Mouse (Mus musculus) MEL (cell line): ENCODE data around the gene Fbxo10. TPM values are rescaled to one million over a fixed set of nuclear protein-coding genes. Genes with fewer than 3 reads are reported as not detected.

Experiments
- DNase-seq: peaks from one replicate; pipeline ENCODE4 v3.0.0; 2011; ENCODE audit warnings: low read depth, low spot score
- H3K27ac ChIP-seq: 2 replicates; pipeline ENCODE4 v1.5.1; 2012; ENCODE audit warnings: low read depth, mild to moderate bottlenecking, control low read depth, low read length, moderate library complexity; ENCODE audit not compliant: control insufficient read depth
- H3K27me3 ChIP-seq, 2 experiments: fragments of 150-350 bp in 1 of 2; sonication (generic) in 1 of 2; 2 replicates each; pipeline ENCODE4 v1.6.1; 2012; ENCODE audit warnings: low read length in 2 of 2, mild to moderate bottlenecking in 2 of 2, improper control_type of control experiment in 1 of 2, moderate library complexity in 1 of 2; ENCODE audit not compliant: insufficient read depth in 2 of 2, control insufficient read depth in 1 of 2
- H3K36me3 ChIP-seq, 2 experiments: 2 replicates each; pipeline ENCODE4 v1.6.1; 2012 to 2014; ENCODE audit warnings: low read length in 2 of 2, improper control_type of control experiment in 1 of 2, inconsistent platforms in 1 of 2, mild to moderate bottlenecking in 1 of 2; ENCODE audit not compliant: insufficient read depth in 2 of 2, control insufficient read depth in 1 of 2
- H3K4me1 ChIP-seq, 2 experiments: fragments of 150-350 bp in 1 of 2; sonication (generic) in 1 of 2; 2 replicates each; pipeline ENCODE4 v1.6.1; 2012; ENCODE audit warnings: low read length in 2 of 2, improper control_type of control experiment in 1 of 2, mild to moderate bottlenecking in 1 of 2; ENCODE audit not compliant: insufficient read depth in 2 of 2, control insufficient read depth in 1 of 2
- H3K4me3 ChIP-seq, 2 experiments: fragments of 150-350 bp in 1 of 2; sonication (generic) in 1 of 2; 2 replicates each; pipeline ENCODE4 v1.5.1; 2012; ENCODE audit warnings: low read depth in 2 of 2, low read length in 2 of 2, mild to moderate bottlenecking in 2 of 2, moderate library complexity in 2 of 2, control low read depth in 1 of 2, improper control_type of control experiment in 1 of 2; ENCODE audit not compliant: control insufficient read depth in 1 of 2, insufficient read depth in 1 of 2
- H3K79me2 ChIP-seq: 2 replicates; pipeline ENCODE4 v1.6.1; 2012; ENCODE audit warnings: mild to moderate bottlenecking, low read length, moderate library complexity; ENCODE audit not compliant: control insufficient read depth, poor library complexity, insufficient read depth
- H3K9ac ChIP-seq: 2 replicates; pipeline ENCODE4 v1.6.1; 2012; ENCODE audit warnings: low read depth, mild to moderate bottlenecking, control low read depth, low read length, moderate library complexity; ENCODE audit not compliant: control insufficient read depth, poor library complexity, severe bottlenecking
- H3K9me3 ChIP-seq: fragments of 150-350 bp; sonication (generic); replicated peaks from 2 replicates; pipeline ENCODE4 v1.6.1; 2012; ENCODE audit warnings: mild to moderate bottlenecking, low read length, improper control_type of control experiment, moderate library complexity; ENCODE audit not compliant: insufficient read depth
- BHLHE40 ChIP-seq: IDR thresholded peaks from 2 replicates; pipeline ENCODE4 v1.6.1; 2012; ENCODE audit warnings: low read depth, mild to moderate bottlenecking, inconsistent platforms, low read length, improper control_type of control experiment, borderline replicate concordance
- CHD1 ChIP-seq: IDR thresholded peaks from 2 replicates; pipeline ENCODE4 v1.6.1; 2012; ENCODE audit warnings: low read depth, mild to moderate bottlenecking, inconsistent platforms, low read length, improper control_type of control experiment
- CHD2 ChIP-seq: IDR thresholded peaks from 2 replicates; pipeline ENCODE4 v1.6.1; 2011; ENCODE audit warnings: low read length, improper control_type of control experiment
- CTCF ChIP-seq, 3 experiments: IDR thresholded peaks in 2 of 3; conservative IDR thresholded peaks in 1 of 3; 2 replicates each; pipeline ENCODE4 v1.5.1; 2011 to 2012; ENCODE audit warnings: low read length in 3 of 3, low read depth in 2 of 3, mild to moderate bottlenecking in 2 of 3, improper control_type of control experiment in 1 of 3, inconsistent platforms in 1 of 3, mixed read lengths in 1 of 3, moderate library complexity in 1 of 3; ENCODE audit not compliant: control insufficient read depth in 1 of 3, insufficient read depth in 1 of 3, poor library complexity in 1 of 3, severe bottlenecking in 1 of 3
- E2F4 ChIP-seq: IDR thresholded peaks from 2 replicates; pipeline ENCODE4 v1.6.1; 2011; ENCODE audit warnings: low read depth, low read length, improper control_type of control experiment, borderline replicate concordance
- EP300 ChIP-seq, 2 experiments: IDR thresholded peaks; 2 replicates each; pipeline ENCODE4 v1.6.1; 2011; ENCODE audit warnings: improper control_type of control experiment in 2 of 2, low read length in 2 of 2, low read depth in 1 of 2, mild to moderate bottlenecking in 1 of 2
- GABPA ChIP-seq: IDR thresholded peaks from 2 replicates; pipeline ENCODE4 v1.6.1; 2012; ENCODE audit warnings: low read depth, mild to moderate bottlenecking, inconsistent platforms, low read length, improper control_type of control experiment, moderate library complexity
- GATA1 ChIP-seq: IDR thresholded peaks from 2 replicates; pipeline ENCODE4 v1.6.1; 2011; ENCODE audit warnings: low read depth, low read length, improper control_type of control experiment
- KAT2A ChIP-seq: conservative IDR thresholded peaks from 2 replicates; pipeline ENCODE4 v1.6.1; 2012; ENCODE audit warnings: low read depth, low read length, improper control_type of control experiment, inconsistent platforms
- MAFK ChIP-seq: IDR thresholded peaks from 2 replicates; pipeline ENCODE4 v1.6.1; 2011; ENCODE audit warnings: low read depth, mild to moderate bottlenecking, low read length, improper control_type of control experiment, borderline replicate concordance
- MYB ChIP-seq: IDR thresholded peaks from 2 replicates; pipeline ENCODE4 v1.6.1; 2011; ENCODE audit warnings: mild to moderate bottlenecking, low read depth, low read length, improper control_type of control experiment
- MYC ChIP-seq: IDR thresholded peaks from 2 replicates; pipeline ENCODE4 v1.6.1; 2011; ENCODE audit warnings: low read depth, mild to moderate bottlenecking, low read length, improper control_type of control experiment, moderate library complexity
- NELFE ChIP-seq: IDR thresholded peaks from 2 replicates; pipeline ENCODE4 v1.6.1; 2011; ENCODE audit warnings: low read depth, low read length, improper control_type of control experiment
- NRF1 ChIP-seq: IDR thresholded peaks from 2 replicates; pipeline ENCODE4 v1.6.1; 2014; ENCODE audit warnings: low read depth, mild to moderate bottlenecking, inconsistent platforms, low read length, improper control_type of control experiment, moderate library complexity; ENCODE audit not compliant: poor library complexity, insufficient read depth, severe bottlenecking
- POLR2AphosphoS2 ChIP-seq: IDR thresholded peaks from 2 replicates; pipeline ENCODE4 v1.6.1; 2011; ENCODE audit warnings: low read length, improper control_type of control experiment
- RAD21 ChIP-seq: IDR thresholded peaks from 2 replicates; pipeline ENCODE4 v1.6.1; 2011; ENCODE audit warnings: mild to moderate bottlenecking, low read depth, low read length, improper control_type of control experiment
- RCOR1 ChIP-seq: IDR thresholded peaks from 2 replicates; pipeline ENCODE4 v1.6.1; 2012; ENCODE audit warnings: low read depth, mild to moderate bottlenecking, inconsistent platforms, low read length, improper control_type of control experiment
- SIN3A ChIP-seq: IDR thresholded peaks from 2 replicates; pipeline ENCODE4 v1.6.1; 2012; ENCODE audit warnings: low read length, improper control_type of control experiment, inconsistent platforms
- SMC3 ChIP-seq: IDR thresholded peaks from 2 replicates; pipeline ENCODE4 v1.6.1; 2011; ENCODE audit warnings: low read depth, low read length, improper control_type of control experiment
- TAL1 ChIP-seq: IDR thresholded peaks from 2 replicates; pipeline ENCODE4 v1.6.1; 2012; ENCODE audit warnings: mild to moderate bottlenecking, inconsistent platforms, low read length, moderate library complexity, mixed read lengths
- TBP ChIP-seq: IDR thresholded peaks from 2 replicates; pipeline ENCODE4 v1.8.0; 2011; ENCODE audit warnings: low read depth, low read length, improper control_type of control experiment
- TCF12 ChIP-seq: IDR thresholded peaks from 2 replicates; pipeline ENCODE4 v1.6.1; 2014; ENCODE audit warnings: low read depth, mild to moderate bottlenecking, inconsistent platforms, low read length, improper control_type of control experiment, moderate library complexity
- UBTF ChIP-seq: IDR thresholded peaks from 2 replicates; pipeline ENCODE4 v1.6.1; 2012; ENCODE audit warnings: low read depth, mild to moderate bottlenecking, inconsistent platforms, low read length, improper control_type of control experiment, moderate library complexity, borderline replicate concordance; ENCODE audit not compliant: insufficient read depth
- ZC3H11A ChIP-seq: IDR thresholded peaks from 2 replicates; pipeline ENCODE4 v1.6.1; 2012; ENCODE audit warnings: low read depth, mild to moderate bottlenecking, inconsistent platforms, low read length, improper control_type of control experiment
- ZNF384 ChIP-seq: IDR thresholded peaks from 2 replicates; pipeline ENCODE4 v1.6.1; 2012; ENCODE audit warnings: low read depth, mild to moderate bottlenecking, inconsistent platforms, low read length, improper control_type of control experiment
- polyA plus RNA-seq, 2 experiments: library from polyadenylated mRNA; stranded (reverse) in 1 of 2; unstranded in 1 of 2; fragments of >175 nt in 1 of 2; fragments of >200 nt in 1 of 2; gene quantifications; 2 replicates each; pipeline versions ENCODE4 v1.2.1 to v1.2.4; 2012; ENCODE audit warnings: low replicate concordance in 2 of 2, low read depth in 1 of 2; ENCODE audit not compliant: insufficient read length in 2 of 2, insufficient read depth in 1 of 2, missing spikeins in 1 of 2
- total RNA-seq: library from RNA; depleted of rRNA; stranded (reverse); fragments of 300-350 nt; gene quantifications from 2 replicates; pipeline ENCODE4 v1.2.3, GENCODE M21; 2012

The Fbxo10 gene
- total and polyA plus RNA-seq, 3 experiments = 2.2 to 6.5 TPM; not detected in 1

DNA sequence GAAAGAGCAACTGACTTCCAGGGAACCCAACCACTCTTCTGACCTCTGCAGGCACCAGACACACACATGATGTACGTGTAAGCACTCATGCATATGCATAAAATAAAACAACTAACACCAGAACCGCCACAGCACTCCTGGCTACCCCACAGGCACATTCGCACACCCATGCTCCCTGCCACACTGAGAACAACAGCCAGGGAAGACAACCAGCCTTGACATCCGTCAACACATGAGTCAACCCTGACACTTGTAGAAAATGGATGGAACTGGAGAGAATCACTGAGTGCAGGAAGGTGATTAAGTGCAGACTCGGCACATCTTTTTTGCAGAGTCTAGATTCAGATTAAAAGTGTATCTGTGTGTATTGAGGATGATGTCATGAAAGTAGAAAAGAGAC, 47.8 kb downstream of the Fbxo10 start:
- H3K36me3 ChIP-seq = peaks cover 0 to 2% of the 10 kb centered on the region in 2 experiments; a peak in 2 of 4 replicates
- TF ChIP-seq BHLHE40 = no peak
- no peak for TF ChIP-seq CHD2
- TF ChIP-seq POLR2AphosphoS2 = no peak
- no peak for TF ChIP-seq CTCF (IDR thresholded peaks at IDR 0.05 in 2 of 3, conservative IDR thresholded peaks at IDR 0.05 in 1 of 3; ENCODE audit: control insufficient read depth in 1 of 3, insufficient read depth in 1 of 3, low read depth in 2 of 3, low read length in 3 of 3, poor library complexity in 1 of 3, severe bottlenecking in 1 of 3)
- no peak for TF ChIP-seq RCOR1
- TF ChIP-seq RAD21 = no peak
- no peak for TF ChIP-seq TBP
- no peak for TF ChIP-seq SIN3A
- TF ChIP-seq UBTF = no peak
- TF ChIP-seq GABPA = no peak
- no peak for TF ChIP-seq EP300 (IDR thresholded peaks at IDR 0.05; ENCODE audit: low read depth in 1 of 2, low read length in 2 of 2)
- no peak for TF ChIP-seq NRF1
- no peak for TF ChIP-seq GATA1
- no peak for TF ChIP-seq NELFE
- TF ChIP-seq E2F4 = no peak
- no peak for TF ChIP-seq ZNF384
- H3K27ac ChIP-seq = no peak overlapping the region
- no peaks in the 10 kb centered on the region for H3K79me2 ChIP-seq
- DNase-seq = no peak
- no peak overlapping the region for H3K9ac ChIP-seq
- no peaks in the 10 kb centered on the region for H3K27me3 ChIP-seq
- H3K4me3 ChIP-seq = no peak overlapping the region
- peaks cover 0 to 9% of the 10 kb centered on the region in 2 experiments; a peak in 2 of 4 replicates for H3K4me1 ChIP-seq
- no peaks in the 10 kb centered on the region for H3K9me3 ChIP-seq

DNA sequence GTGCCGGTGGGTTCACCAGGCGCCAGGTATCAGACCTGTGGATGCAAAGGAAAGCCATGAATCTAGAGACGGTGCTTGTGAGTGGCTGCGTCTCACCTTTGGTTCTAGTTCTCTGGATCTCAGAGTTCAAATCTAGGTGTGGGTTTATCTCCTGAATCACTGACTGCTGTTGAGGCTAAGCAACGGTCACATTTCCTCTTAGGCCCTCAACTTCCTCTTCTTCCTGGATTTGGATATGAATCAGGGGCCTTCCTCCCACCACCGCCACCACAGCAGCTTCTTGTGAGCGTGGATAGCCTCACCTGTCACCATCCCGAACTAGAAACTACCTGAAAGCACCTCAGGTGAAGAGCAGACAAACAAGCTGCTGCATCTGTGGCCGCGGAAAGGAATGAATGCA, 48.4 kb downstream of the Fbxo10 start:
- TF ChIP-seq NRF1 (no peak), EP300 (IDR thresholded peaks at IDR 0.05; ENCODE audit: low read depth in 1 of 2, low read length in 2 of 2) (peak; percentile 57), TBP (no peak), MYB (peak; percentile 66), CHD1 (no peak), SMC3 (no peak), TAL1 (no peak), MYC (no peak), TCF12 (no peak), CHD2 (no peak), ZC3H11A (no peak), GATA1 (peak; percentile 30; the same call in 1 of the 2 replicates), POLR2AphosphoS2 (no peak), MAFK (no peak), KAT2A (no peak), RCOR1 (peak; percentile 92)
- DNase-seq = peak; percentile 44
- Histone ChIP-seq H3K27me3 (no peaks in the 10 kb centered on the region), H3K27ac (no peak overlapping the region), H3K79me2 (no peaks in the 10 kb centered on the region), H3K9ac (no peak overlapping the region), H3K9me3 (no peaks in the 10 kb centered on the region), H3K36me3 (peaks cover 0 to 2% of the 10 kb centered on the region in 2 experiments; a peak in 2 of 4 replicates), H3K4me1 (peaks cover 0 to 9% of the 10 kb centered on the region in 2 experiments; a peak in 2 of 4 replicates), H3K4me3 (no peak overlapping the region)
